Mouse (Mus musculus): ENCODE measurements around the gene Kiz. TPM values are rescaled to one million over a fixed set of nuclear protein-coding genes. Genes with fewer than 3 reads are reported as not detected.

Kiz gene
- total RNA-seq, 2 experiments from 2014 or later, result 8.3 to 19.1 TPM

GRCm38 (mm10) chr2:146958951-146959821 is 103.5 kb downstream of the Kiz start:
- ATAC-seq (replicated peaks; ENCODE audit: low FRiP score, poor library complexity, severe bottlenecking), result peak; percentile 77

GRCm38 (mm10) chr2:146975024-146975423 is 119.4 kb downstream of the Kiz start:
- no peak for ATAC-seq (replicated peaks; ENCODE audit: low FRiP score, poor library complexity, severe bottlenecking)

GRCm38 (mm10) chr2:146975453-146976028 is 119.9 kb downstream of the Kiz start:
- no peak for ATAC-seq (replicated peaks; ENCODE audit: low FRiP score, poor library complexity, severe bottlenecking)

- no peak for ATAC-seq (replicated peaks; ENCODE audit: low FRiP score, poor library complexity, severe bottlenecking)
These were observed 127.1 kb downstream of the Kiz start for GRCm38 (mm10) chr2:146982786-146983185.

GRCm38 (mm10) chr2:146984831-146985230 is 129.2 kb downstream of the Kiz start:
- ATAC-seq (replicated peaks; ENCODE audit: low FRiP score, poor library complexity, severe bottlenecking), result no peak

GRCm38 (mm10) chr2:146985807-146986206 is 130.1 kb downstream of the Kiz start:
- ATAC-seq (replicated peaks; ENCODE audit: low FRiP score, poor library complexity, severe bottlenecking), result no peak

GRCm38 (mm10) chr2:146986429-146986828 is 130.8 kb downstream of the Kiz start:
- no peak for ATAC-seq (replicated peaks; ENCODE audit: low FRiP score, poor library complexity, severe bottlenecking)

- no peak for ATAC-seq (replicated peaks; ENCODE audit: low FRiP score, poor library complexity, severe bottlenecking)
These were observed 151.6 kb downstream of the Kiz start for GRCm38 (mm10) chr2:147007265-147007664.

- ATAC-seq (replicated peaks; ENCODE audit: low FRiP score, poor library complexity, severe bottlenecking), result no peak
These were observed 153.4 kb downstream of the Kiz start for GRCm38 (mm10) chr2:147009084-147009483.

GRCm38 (mm10) chr2:147010141-147010540 is 154.5 kb downstream of the Kiz start:
- no peak for ATAC-seq (replicated peaks; ENCODE audit: low FRiP score, poor library complexity, severe bottlenecking)

- no peak for ATAC-seq (replicated peaks; ENCODE audit: low FRiP score, poor library complexity, severe bottlenecking)
These were observed 155.3 kb downstream of the Kiz start for GRCm38 (mm10) chr2:147010952-147011351.

- no peak for ATAC-seq (replicated peaks; ENCODE audit: low FRiP score, poor library complexity, severe bottlenecking)
These were observed 155.9 kb downstream of the Kiz start for GRCm38 (mm10) chr2:147011474-147012140.

GRCm38 (mm10) chr2:147012141-147012622 is 156.5 kb downstream of the Kiz start:
- ATAC-seq (replicated peaks; ENCODE audit: low FRiP score, poor library complexity, severe bottlenecking), result no peak

GRCm38 (mm10) chr2:147012623-147013184 is 157.0 kb downstream of the Kiz start, which contains the start of gene Xrn2:
Xrn2 (plus strand) TSS chr2:147012996.
- ATAC-seq (replicated peaks; ENCODE audit: low FRiP score, poor library complexity, severe bottlenecking), result peak; percentile 99

- ATAC-seq (replicated peaks; ENCODE audit: low FRiP score, poor library complexity, severe bottlenecking), result peak; percentile 52
These were observed 157.7 kb downstream of the Kiz start for GRCm38 (mm10) chr2:147013194-147013969.

- no peak for ATAC-seq (replicated peaks; ENCODE audit: low FRiP score, poor library complexity, severe bottlenecking)
These were observed 158.6 kb downstream of the Kiz start for GRCm38 (mm10) chr2:147014101-147014886.

Measured in erythroblast, adult 5-6 weeks (primary cell).